Mouse (Mus musculus): Measurements from ENCODE around the gene Acbd4. TPM values are rescaled to one million over a fixed set of nuclear protein-coding genes. Genes with fewer than 3 reads are reported as not detected.
A peak's percentile ranks its signal among the peaks of the same experiment; 100 is the strongest.

Gene Acbd4
- total RNA-seq (2022): 10 to 100 TPM; 88.4 to 98.2 (median 94.7) TPM

DNA sequence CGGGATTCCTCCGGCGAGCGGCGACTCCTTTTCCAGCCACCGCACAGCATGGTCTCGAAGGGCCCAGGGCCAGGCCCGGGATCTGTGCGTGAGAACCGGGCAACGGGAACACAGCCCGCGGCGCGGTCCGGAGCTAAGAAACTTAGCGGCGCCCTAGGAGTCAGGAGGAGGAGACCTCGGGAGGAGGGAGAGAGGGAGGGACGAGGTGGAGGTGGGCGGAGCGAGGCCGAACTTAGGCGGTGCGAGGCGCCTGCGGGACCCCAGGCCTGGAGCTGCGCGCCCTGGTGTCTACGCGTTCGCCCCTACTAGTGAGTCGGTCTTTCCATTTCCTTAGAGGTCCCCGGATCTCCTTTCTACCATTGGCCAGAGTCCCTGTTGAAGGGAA is at the start of gene Acbd4, which contains the start of gene Plcd3:
Gene Acbd4 (plus strand): TSS at position 202 of the 385 bp plus-strand sequence.
Gene Plcd3 (minus strand): TSS at position 178 of the 385 bp plus-strand sequence.
- DNase-seq (ENCODE audit: low spot score in 2 of 2): peak in 1 of 2 experiments; percentile 64

GRCm38 (mm10) chr11:103052078-103052477 is 49.4 kb upstream of the Acbd4 start:
- no peak for DNase-seq (ENCODE audit: low spot score in 2 of 2)

DNA sequence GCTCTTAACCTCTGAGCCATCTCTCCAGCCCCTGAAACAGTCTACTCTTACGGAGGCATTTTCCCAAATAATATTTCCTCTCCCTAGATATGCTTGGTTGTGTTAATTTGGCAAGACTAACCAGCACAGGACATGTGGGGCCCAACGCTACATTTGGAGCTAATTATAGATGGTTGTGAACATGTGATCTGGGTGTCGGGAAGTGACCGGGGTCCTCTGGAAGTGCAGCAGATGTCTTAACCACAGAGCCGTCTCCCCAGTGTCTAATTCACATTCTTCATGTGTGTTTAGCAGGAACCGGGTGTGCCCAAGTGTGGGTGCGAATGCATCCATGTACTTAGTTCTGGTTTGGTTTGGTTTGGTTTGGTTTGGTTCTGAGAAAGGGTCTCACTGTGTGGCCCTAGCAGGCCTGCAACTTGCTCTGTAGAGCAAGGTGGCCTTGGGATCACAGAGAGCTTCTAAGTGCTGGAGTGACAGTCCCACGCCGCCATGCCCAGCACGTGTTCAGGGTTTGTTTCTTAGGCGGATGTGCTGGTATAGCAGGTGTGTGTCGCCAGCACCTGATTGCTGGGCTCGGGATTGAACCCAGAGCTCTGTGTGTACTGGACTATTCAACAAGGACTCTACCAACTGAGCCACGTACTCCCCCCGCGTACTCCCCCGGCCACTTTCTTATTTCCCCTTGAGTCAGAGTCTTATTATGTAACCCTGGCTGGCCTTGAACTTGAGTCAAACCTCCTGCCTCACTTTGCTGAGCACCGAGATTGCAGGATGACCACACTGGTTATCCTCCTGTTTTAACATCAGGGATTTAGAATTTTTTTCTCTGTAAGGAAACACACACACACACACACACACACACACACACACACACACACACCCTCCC is 48.0 kb upstream of the Acbd4 start:
- no peak for DNase-seq (ENCODE audit: low spot score in 2 of 2)

- DNase-seq (ENCODE audit: low spot score in 2 of 2): peak in 1 of 2 experiments; percentile 86
These were observed 46.7 kb upstream of the Acbd4 start for GRCm38 (mm10) chr11:103054798-103055197.

DNA sequence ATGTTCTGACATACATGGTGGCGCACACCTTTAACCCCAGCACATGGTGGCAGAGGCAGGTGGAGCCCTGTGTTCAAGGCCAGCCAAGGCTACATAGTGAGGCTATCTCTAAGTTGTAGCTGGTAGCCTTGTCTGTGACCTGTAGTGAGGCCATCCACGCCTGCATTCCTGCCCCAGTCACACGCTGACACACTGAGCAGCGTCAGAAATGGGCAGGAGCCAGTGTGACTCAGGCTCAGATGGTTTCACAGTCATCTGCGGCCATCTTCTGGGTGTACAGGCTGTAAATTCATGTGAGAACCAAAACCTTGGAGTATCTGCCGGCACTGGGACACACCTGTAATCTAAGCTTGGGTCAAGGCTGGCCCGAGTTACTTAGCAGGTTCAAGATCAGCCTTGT is 44.8 kb upstream of the Acbd4 start:
- no peak for DNase-seq (ENCODE audit: low spot score in 2 of 2)

DNA sequence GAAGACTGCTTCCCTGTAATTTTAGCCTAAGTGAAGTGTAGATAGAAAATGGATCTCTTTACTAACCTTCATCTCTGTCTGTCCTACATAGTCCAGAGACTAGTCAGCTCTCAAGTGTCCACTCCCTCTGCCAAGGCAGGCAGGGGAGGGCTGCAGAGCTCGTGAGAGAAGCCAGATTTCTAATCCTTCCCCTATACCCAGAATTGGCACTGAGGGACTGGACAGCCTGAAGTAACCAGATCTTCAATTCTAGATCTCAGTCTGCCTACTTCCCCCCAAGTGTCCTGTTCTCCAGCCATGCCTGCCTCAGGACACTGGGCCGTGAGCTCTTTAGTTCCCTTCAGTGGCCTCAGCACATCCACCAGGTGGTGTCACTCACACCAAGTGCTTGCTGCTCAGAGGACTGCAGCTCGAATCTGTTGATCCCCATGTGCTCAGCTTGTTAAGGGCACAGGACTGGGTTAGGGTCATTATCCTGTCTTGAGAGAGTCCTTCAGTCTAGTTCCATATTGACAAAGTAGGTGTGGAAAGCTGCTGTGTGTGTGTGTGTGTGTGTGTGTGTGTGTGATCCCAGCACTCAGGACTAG is 42.9 kb upstream of the Acbd4 start:
- no peak for DNase-seq (ENCODE audit: low spot score in 2 of 2)

GRCm38 (mm10) chr11:103066191-103067050 is 35.1 kb upstream of the Acbd4 start:
- DNase-seq (ENCODE audit: low spot score in 2 of 2): no peak

GRCm38 (mm10) chr11:103067051-103067361 is 34.5 kb upstream of the Acbd4 start:
- DNase-seq (ENCODE audit: low spot score in 2 of 2): no peak

- no peak for DNase-seq (ENCODE audit: low spot score in 2 of 2)
These were observed 34.0 kb upstream of the Acbd4 start for GRCm38 (mm10) chr11:103067457-103068001.

GRCm38 (mm10) chr11:103068272-103068671 is 33.2 kb upstream of the Acbd4 start:
- DNase-seq (ENCODE audit: low spot score in 2 of 2): no peak

DNA sequence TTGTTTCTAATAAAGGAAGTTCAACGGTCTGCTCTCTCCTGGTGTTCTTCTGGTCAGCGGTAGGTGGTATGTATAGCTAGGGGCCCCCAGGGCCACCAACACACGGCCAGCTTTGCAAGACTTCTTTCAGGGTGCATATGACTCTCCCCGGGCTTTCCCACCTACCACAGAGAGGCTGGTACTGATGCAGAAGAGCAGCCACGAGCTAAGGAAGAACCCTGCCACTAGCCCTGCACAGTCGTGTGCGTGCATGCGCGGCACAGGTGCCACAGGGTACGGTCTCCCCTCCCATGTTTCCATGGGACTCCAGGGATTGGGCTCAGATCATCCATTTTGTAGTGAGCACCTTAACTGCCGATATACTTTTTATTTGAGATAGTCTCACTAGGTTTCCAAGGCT is 32.6 kb upstream of the Acbd4 start:
- DNase-seq (ENCODE audit: low spot score in 2 of 2): no peak

DNA sequence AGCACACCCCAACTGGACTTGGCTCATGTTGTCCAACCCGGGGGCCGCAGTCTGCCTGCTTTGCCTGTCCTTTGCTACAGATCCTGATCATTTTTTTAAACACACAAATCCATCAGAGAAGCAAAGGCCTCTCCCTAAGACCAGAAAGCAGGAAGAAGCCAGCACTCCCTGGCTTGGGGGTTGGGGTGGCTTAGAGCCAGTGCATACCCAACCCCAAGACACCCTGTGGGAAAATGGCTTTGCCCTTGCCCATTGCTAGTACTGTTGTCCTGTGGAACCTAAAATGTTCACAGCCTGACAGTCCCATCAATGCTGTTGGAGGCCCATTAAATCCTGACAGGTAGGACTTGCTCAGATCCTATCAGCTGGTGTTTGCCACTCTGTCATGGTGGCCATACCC is 31.8 kb upstream of the Acbd4 start:
- no peak for DNase-seq (ENCODE audit: low spot score in 2 of 2)

DNA sequence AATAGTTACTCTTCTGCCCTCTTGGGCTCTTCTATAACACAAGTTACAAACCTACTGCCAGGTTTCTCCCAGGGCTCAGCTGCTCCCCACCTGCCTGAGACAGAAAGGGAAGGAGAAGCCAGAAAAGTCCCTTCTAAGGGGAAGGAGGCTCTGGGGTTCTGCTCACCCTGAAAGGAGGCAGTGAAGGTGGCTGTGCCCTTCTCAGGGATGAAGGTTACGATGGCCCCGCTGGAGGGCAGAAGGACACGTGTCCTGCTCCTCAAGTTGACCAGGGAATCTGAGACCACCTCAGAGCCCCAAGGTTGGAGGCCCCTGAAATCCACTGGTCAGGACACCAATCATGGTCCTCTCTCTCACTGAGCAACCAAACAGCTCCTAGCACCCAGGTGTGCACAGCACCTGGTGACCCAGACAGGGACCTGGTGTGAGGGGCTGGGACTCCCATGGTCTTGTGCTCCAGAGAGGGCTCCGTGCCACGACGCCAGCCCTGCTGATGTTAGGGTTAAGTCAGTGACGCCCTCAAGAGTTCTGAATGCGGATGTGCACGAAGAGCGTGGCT is 31.1 kb upstream of the Acbd4 start:
- no peak for DNase-seq (ENCODE audit: low spot score in 2 of 2)

- DNase-seq (ENCODE audit: low spot score in 2 of 2): no peak
These were observed 27.8 kb upstream of the Acbd4 start for GRCm38 (mm10) chr11:103073671-103074070.

- no peak for DNase-seq (ENCODE audit: low spot score in 2 of 2)
These were observed 27.3 kb upstream of the Acbd4 start for GRCm38 (mm10) chr11:103074121-103074650.

DNA sequence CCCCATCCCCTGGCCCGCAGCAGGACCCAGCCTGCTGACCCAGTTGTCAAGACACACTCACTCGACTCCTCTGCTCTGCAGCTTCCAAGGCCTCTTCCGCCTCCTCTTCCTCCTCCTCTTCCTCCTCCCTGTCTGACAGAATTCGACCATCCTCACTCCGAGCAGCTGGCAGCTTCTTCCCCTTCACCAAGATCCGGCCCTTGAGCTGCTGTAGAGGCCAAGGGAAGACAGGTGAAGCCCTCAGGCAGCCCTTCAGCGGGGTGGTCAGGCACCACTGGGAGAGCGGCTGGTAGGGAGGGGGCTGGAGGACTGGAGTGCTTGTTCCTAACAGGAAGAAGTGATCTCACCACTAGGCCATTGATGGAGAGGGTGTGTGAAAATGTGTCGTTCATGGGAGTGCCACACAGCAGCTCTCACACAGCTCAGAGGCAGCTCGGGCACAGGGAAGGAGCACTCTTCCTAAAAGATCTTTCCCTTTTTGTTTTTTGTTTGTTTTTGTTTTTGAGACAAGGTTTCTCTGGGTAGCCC is 26.6 kb upstream of the Acbd4 start:
- DNase-seq (ENCODE audit: low spot score in 2 of 2): no peak

- no peak for DNase-seq (ENCODE audit: low spot score in 2 of 2)
These were observed 25.5 kb upstream of the Acbd4 start for GRCm38 (mm10) chr11:103076010-103076409.

DNA sequence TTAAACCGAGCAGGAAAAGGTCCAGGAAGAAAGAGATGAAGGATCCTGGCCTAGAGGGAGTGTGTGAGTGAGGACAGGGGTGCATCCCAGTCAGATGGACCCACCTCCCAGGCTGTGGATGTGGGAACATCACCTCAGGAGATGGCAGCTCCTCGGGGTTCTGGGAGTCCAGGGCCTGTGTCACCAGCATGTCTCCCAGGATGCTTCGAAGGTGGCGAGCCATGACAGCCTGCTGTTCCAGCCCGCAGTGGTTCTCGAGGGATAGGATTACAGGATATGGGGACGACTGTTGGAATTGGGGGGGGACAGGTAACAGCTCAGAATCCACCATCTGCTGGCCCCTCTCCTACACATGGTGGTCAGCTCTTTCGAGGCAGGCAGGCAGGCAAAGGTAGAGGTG is 24.9 kb upstream of the Acbd4 start:
- no peak for DNase-seq (ENCODE audit: low spot score in 2 of 2)

DNA sequence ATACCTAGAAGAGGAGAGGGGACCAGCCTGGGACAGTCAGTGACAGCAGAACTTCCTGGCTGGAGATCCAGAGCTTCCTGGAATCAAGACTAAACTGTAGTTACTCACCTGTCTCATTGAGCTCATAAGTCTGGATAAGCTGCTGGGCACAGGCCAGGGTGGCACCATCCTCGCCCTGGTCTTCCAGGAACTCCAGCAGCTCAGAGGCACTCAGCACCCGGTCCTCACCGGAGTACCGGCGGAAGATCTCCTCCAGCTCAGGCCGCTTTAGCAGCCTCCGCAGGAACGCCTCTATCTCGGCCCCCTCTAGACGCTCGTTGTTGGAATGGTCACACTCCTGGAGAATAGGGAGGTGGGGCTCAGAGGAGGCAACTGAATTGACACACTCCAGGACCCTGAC is 23.4 kb upstream of the Acbd4 start:
- no peak for DNase-seq (ENCODE audit: low spot score in 2 of 2)

- no peak for DNase-seq (ENCODE audit: low spot score in 2 of 2)
These were observed 21.0 kb upstream of the Acbd4 start for GRCm38 (mm10) chr11:103080323-103081091.

Measured in layer of hippocampus, adult 8-10 months (tissue).